Mouse (Mus musculus) neural tube, embryonic 12.5 days (tissue): ENCODE measurements at regions not wholly inside any gene's neighbourhood (a gene's known extent, or its start where the extent isn't known, plus 50 kb on each side); places are given as distances from the start of the nearest gene placed in this dataset.

Experiments
- ATAC-seq: fragments of 200-750 bp; cut with Nextera tagmentation; 2 replicates; pipeline ENCODE4 v1.8.0; 2017; ENCODE audit warnings: low read depth, mild to moderate bottlenecking, moderate TSS enrichment, moderate library complexity; ENCODE audit not compliant: low FRiP score
- H3K27ac ChIP-seq: fragments of 300-500 bp; sonication (generic); 2 replicates; pipeline ENCODE4 v1.5.1; 2016
- H3K27me3 ChIP-seq: fragments of 300-500 bp; sonication (generic); replicated peaks from 2 replicates; pipeline ENCODE4 v1.6.1; 2016; ENCODE audit warnings: mild to moderate bottlenecking
- H3K36me3 ChIP-seq: fragments of 300-500 bp; sonication (generic); 2 replicates; pipeline ENCODE4 v1.6.1; 2016; ENCODE audit warnings: mild to moderate bottlenecking
- H3K4me1 ChIP-seq: fragments of 300-500 bp; sonication (generic); 2 replicates; pipeline ENCODE4 v1.6.1; 2016
- H3K4me2 ChIP-seq: fragments of 300-500 bp; sonication (generic); replicated peaks from 2 replicates; pipeline ENCODE4 v1.6.1; 2016; ENCODE audit warnings: mild to moderate bottlenecking
- H3K4me3 ChIP-seq: fragments of 300-500 bp; sonication (generic); 2 replicates; pipeline ENCODE4 v1.5.1; 2016
- H3K9ac ChIP-seq: fragments of 300-500 bp; sonication (generic); 2 replicates; pipeline ENCODE4 v1.6.1; 2016; ENCODE audit warnings: mild to moderate bottlenecking
- H3K9me3 ChIP-seq: fragments of 300-500 bp; sonication (generic); 2 replicates; pipeline ENCODE4 v1.6.1; 2016; ENCODE audit warnings: mild to moderate bottlenecking
- WGBS: fragments of 180-500 bp; shearing (Covaris S2); methylation state at CpG from one replicate; pipeline ENCODE4 v1.1.7; 2016; 5-methylcytosine and 5-hydroxymethylcytosine counted together

GRCm38 (mm10) chr3:136491683-136492082, 165.8 kb upstream of the Bank1 start:
- ATAC-seq: no peak
- no peak overlapping the region for H3K27ac ChIP-seq
- 87% methylated on average over 2 of the region's 2 CpGs for WGBS
- H3K4me3 ChIP-seq: no peak overlapping the region
- H3K36me3 ChIP-seq: no peaks in the 10 kb centered on the region
- no peaks in the 10 kb centered on the region for H3K9me3 ChIP-seq
- no peaks in the 10 kb centered on the region for H3K27me3 ChIP-seq
- no peak overlapping the region for H3K4me2 ChIP-seq
- no peak overlapping the region for H3K9ac ChIP-seq
- H3K4me1 ChIP-seq: no peaks in the 10 kb centered on the region

DNA sequence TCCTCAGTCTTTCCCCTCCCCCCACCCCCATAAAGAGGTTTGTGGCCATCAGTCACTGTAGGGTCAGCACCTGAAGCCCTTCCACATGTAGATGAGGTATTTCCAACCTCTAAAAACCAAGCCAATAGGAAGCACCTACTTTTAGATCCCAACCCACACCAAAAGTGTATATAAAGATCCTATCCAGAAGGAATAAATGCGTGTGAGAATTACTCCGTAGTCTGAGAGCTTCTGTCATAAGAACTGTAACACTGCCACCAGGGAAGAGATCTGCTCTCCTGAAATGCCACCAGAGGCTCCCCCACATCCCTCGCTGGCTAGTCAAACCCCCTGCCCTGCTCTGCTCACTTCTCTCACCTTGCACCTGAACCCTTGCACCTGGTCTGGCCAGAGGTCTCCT, 145.8 kb upstream of the Bank1 start:
- Histone ChIP-seq H3K4me1 (no peaks in the 10 kb centered on the region), H3K9ac (no peak overlapping the region), H3K36me3 (no peaks in the 10 kb centered on the region), H3K9me3 (no peaks in the 10 kb centered on the region), H3K27ac (no peak overlapping the region), H3K4me3 (no peak overlapping the region), H3K4me2 (no peak overlapping the region), H3K27me3 (no peaks in the 10 kb centered on the region)
- 92% methylated on average over 3 of the region's 3 CpGs for WGBS
- ATAC-seq: no peak

DNA sequence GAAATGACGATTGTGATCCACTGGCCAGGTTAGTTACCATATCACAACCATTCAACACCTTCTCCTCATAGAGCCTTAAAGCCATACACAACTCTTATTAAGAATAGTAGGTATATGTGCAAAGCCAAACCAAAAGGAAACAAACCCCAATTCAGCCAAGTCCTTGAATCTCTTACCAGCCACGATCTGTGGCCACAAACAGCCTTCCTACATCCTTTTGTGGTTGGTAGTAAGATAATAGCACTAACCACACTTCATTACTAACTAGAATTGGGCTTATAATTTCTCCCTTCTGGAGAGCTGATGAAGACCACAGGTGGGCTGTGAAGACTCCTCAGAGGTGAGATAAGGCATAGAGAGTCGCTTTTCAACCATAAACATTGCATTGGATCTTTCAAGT, 136.9 kb upstream of the Bank1 start:
- Histone ChIP-seq H3K9me3 (no peaks in the 10 kb centered on the region), H3K4me3 (no peak overlapping the region), H3K9ac (no peak overlapping the region), H3K4me1 (no peaks in the 10 kb centered on the region), H3K4me2 (no peak overlapping the region), H3K27ac (no peak overlapping the region), H3K36me3 (no peaks in the 10 kb centered on the region), H3K27me3 (no peaks in the 10 kb centered on the region)
- no peak for ATAC-seq
- 83% methylated on average over 3 of the region's 3 CpGs for WGBS

- Histone ChIP-seq H3K4me2 (no peak overlapping the region), H3K27ac (no peak overlapping the region), H3K36me3 (no peaks in the 10 kb centered on the region), H3K4me3 (no peak overlapping the region), H3K9ac (no peak overlapping the region), H3K4me1 (no peaks in the 10 kb centered on the region), H3K27me3 (no peaks in the 10 kb centered on the region), H3K9me3 (no peaks in the 10 kb centered on the region)
- WGBS: 78% methylated on average over 10 of the region's 10 CpGs
- 0 out of 2 replicates have a peak, but pooled peaks have one; percentile 44 for ATAC-seq
Measured at GRCm38 (mm10) chr3:136456471-136457117, 130.7 kb upstream of the Bank1 start.

- Histone ChIP-seq H3K36me3 (no peaks in the 10 kb centered on the region), H3K4me3 (no peak overlapping the region), H3K27ac (no peak overlapping the region), H3K4me2 (no peak overlapping the region), H3K4me1 (no peaks in the 10 kb centered on the region), H3K9ac (no peak overlapping the region), H3K27me3 (no peaks in the 10 kb centered on the region), H3K9me3 (no peaks in the 10 kb centered on the region)
- 71% methylated on average over 7 of the region's 7 CpGs for WGBS
- ATAC-seq: 0 out of 2 replicates have a peak, but pooled peaks have one; percentile 29
Measured at GRCm38 (mm10) chr3:136455651-136456470, 130.0 kb upstream of the Bank1 start.

DNA sequence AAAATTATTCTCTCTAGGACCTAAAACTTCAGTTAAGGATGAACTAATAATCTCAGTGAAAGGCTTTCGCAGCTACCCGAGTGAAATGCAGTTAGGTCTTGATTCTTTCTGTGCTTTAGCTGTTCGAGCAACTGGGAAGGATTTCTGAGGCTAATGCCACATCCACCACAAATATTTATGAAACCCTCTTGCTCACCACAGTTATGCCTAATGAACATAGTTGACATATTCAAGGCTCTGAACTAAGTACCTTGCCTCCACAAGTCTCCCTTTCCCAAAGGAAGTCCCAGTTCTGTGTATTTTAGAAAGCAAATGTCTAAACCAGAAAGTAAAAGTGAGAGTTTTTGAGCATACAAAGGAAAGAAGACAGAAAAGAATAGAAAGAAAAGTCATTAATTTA, 129.1 kb upstream of the Bank1 start:
- WGBS: 95% methylated on average over 3 of the region's 3 CpGs
- Histone ChIP-seq H3K36me3 (no peaks in the 10 kb centered on the region), H3K27ac (no peak overlapping the region), H3K9ac (no peak overlapping the region), H3K4me1 (no peaks in the 10 kb centered on the region), H3K4me2 (no peak overlapping the region), H3K4me3 (no peak overlapping the region), H3K9me3 (no peaks in the 10 kb centered on the region), H3K27me3 (no peaks in the 10 kb centered on the region)
- no peak for ATAC-seq

DNA sequence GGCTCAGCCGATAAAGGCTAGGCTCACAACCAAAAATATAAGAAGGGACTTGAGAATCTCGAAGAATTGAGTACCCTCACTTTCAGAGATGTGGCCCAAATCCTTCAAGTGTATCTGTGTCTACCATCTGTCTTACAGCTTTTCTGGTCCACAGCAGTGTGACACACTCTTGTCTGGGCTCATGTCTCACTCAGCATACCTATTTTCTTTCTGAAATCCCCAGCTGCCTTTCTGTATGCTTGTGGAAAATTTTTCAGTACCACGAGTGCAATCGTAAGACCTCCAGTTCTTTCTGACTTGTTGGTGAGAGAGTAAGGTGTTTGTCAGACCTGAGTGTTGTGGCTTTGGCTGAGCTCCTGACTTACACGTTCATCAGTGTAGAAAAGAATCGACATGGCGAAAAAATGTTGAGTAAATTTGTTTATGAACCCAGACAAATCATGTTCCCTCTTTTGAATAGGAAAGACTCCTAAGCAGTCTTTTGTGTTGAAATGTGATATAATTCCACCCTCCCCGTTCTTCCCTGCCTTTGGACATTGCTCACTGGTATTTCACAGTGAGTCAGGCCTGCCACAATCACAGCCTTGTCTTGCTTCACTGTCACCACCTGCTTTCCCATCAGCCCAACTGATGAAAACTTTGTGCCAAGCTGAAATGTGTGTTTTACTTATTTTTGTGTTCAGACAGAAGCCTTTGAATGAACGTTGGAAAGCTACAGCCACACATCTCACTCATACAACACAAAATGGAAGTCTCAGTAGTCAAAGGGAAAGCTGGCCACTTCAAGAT, 125.3 kb upstream of the Bank1 start:
- H3K4me1 ChIP-seq: no peaks in the 10 kb centered on the region
- no peak overlapping the region for H3K4me3 ChIP-seq
- no peak overlapping the region for H3K4me2 ChIP-seq
- H3K36me3 ChIP-seq: no peaks in the 10 kb centered on the region
- 84% methylated on average over 9 of the region's 9 CpGs for WGBS
- no peak for ATAC-seq
- no peak overlapping the region for H3K9ac ChIP-seq
- H3K27me3 ChIP-seq: no peaks in the 10 kb centered on the region
- no peak overlapping the region for H3K27ac ChIP-seq
- H3K9me3 ChIP-seq: no peaks in the 10 kb centered on the region

DNA sequence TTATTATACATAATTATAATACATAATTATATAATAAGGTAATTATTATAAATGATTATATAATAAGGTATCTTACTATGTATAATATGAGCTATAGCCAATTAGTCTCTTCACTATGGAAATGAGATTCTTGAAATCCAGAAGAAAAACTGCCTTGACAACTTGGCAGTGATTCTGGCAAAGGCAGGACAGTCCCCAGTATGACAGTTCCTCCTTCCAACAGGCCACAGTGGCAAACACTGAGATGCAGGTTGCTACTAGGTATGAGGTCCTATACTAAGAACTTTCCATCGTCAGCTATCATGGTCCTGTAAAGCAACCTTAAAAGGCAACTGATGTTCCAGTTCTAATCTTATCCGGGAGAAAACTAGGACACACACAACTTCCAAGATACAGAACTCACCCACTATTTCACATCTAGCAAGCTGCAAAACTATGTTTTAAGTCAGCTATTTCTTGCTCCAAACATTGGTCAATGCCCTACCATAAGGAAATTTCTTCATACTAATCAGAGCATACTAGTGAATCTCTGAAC, 124.6 kb upstream of the Bank1 start:
- Histone ChIP-seq H3K36me3 (no peaks in the 10 kb centered on the region), H3K4me1 (no peaks in the 10 kb centered on the region), H3K4me2 (no peak overlapping the region), H3K9me3 (no peaks in the 10 kb centered on the region), H3K27me3 (no peaks in the 10 kb centered on the region), H3K9ac (no peak overlapping the region), H3K27ac (no peak overlapping the region), H3K4me3 (no peak overlapping the region)
- 93% methylated on average over 2 of the region's 2 CpGs for WGBS
- no peak for ATAC-seq

DNA sequence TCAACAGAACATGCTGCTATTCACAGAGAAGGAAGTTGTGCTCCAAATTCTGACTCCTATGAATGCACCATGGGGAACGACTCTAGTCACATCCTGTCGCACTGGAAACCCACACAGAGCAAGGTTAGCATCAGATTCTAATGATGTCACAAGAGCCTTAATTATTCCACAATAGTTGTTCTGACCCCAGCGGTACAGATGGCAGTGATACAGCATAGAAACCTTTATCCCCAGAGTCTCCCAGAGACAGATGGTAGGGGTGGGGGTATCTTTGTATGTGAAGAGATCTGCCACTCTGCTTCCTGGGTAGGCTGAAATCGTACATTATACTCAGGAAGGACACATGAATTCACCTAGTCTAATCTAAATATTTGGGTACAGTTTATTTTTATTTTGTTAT, 123.5 kb upstream of the Bank1 start:
- 67% methylated on average over 4 of the region's 4 CpGs for whole genome bisulfite sequencing
- H3K9ac ChIP-seq: no peak overlapping the region
- no peak overlapping the region for H3K4me3 ChIP-seq
- no peaks in the 10 kb centered on the region for H3K9me3 ChIP-seq
- peak; percentile 71 for ATAC-seq
- no peaks in the 10 kb centered on the region for H3K27me3 ChIP-seq
- no peaks in the 10 kb centered on the region for H3K36me3 ChIP-seq
- H3K27ac ChIP-seq: no peak overlapping the region
- no peak overlapping the region for H3K4me2 ChIP-seq
- no peaks in the 10 kb centered on the region for H3K4me1 ChIP-seq

- no peak overlapping the region for H3K9ac ChIP-seq
- H3K27me3 ChIP-seq: no peaks in the 10 kb centered on the region
- H3K9me3 ChIP-seq: no peaks in the 10 kb centered on the region
- H3K36me3 ChIP-seq: no peaks in the 10 kb centered on the region
- no peak overlapping the region for H3K27ac ChIP-seq
- H3K4me1 ChIP-seq: no peaks in the 10 kb centered on the region
- WGBS: 72% methylated on average over 2 of the region's 2 CpGs
- no peak overlapping the region for H3K4me2 ChIP-seq
- no peak for ATAC-seq
- H3K4me3 ChIP-seq: no peak overlapping the region
Measured at GRCm38 (mm10) chr3:136444598-136444997, 118.7 kb upstream of the Bank1 start.

DNA sequence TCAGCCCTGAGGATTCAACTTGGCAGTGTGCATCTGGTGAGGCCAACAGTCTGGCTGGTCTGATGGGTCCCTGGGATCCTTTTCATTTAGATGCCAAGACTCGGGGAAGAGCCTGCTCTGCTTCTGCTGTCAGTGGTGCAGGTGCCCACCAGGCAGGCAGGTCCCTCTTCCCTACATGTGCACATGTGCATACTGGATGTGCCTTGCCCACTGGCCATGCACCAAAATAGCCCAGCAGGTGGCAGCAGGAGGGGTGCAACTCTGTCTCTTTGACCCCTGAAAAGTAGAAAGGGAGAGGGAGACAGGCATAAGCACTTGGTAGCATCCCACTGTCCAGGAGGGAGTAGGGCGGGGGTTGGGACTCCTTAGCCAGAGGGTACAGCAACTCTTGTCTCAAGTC, 116.2 kb upstream of the Bank1 start:
- Histone ChIP-seq H3K27me3 (no peaks in the 10 kb centered on the region), H3K36me3 (no peaks in the 10 kb centered on the region), H3K4me2 (no peak overlapping the region), H3K4me1 (no peaks in the 10 kb centered on the region), H3K9ac (no peak overlapping the region), H3K9me3 (no peaks in the 10 kb centered on the region), H3K4me3 (no peak overlapping the region), H3K27ac (no peak overlapping the region)
- 85% methylated on average over 2 of the region's 2 CpGs for WGBS
- 0 out of 2 replicates have a peak, but pooled peaks have one; percentile 4 for ATAC-seq
